Mouse (Mus musculus) liver, embryonic 13.5 days (tissue): ENCODE data around the gene Prkcb. TPM values are rescaled to one million over a fixed set of nuclear protein-coding genes. Genes with fewer than 3 reads are reported as not detected.

Experiments used
- ATAC-seq: fragments of 200-750 bp; cut with Nextera tagmentation; 2 replicates; pipeline ENCODE4 v1.8.0; 2017; ENCODE audit warnings: low read depth, mild to moderate bottlenecking, moderate number of reproducible peaks, moderate library complexity
- DNase-seq: peaks from one replicate; pipeline ENCODE4 v3.0.0; 2022
- H3K27ac ChIP-seq: fragments of 300-500 bp; sonication (generic); 2 replicates; pipeline ENCODE4 v1.5.1; 2015; ENCODE audit warnings: moderate library complexity, mild to moderate bottlenecking, inconsistent platforms
- H3K27me3 ChIP-seq: fragments of 300-500 bp; sonication (generic); 2 replicates; pipeline ENCODE4 v1.6.1; 2015; ENCODE audit warnings: mild to moderate bottlenecking, inconsistent platforms
- H3K36me3 ChIP-seq: fragments of 300-500 bp; sonication (generic); 2 replicates; pipeline ENCODE4 v1.6.1; 2015; ENCODE audit warnings: mild to moderate bottlenecking, inconsistent platforms
- H3K4me1 ChIP-seq: fragments of 300-500 bp; sonication (generic); replicated peaks from 2 replicates; pipeline ENCODE4 v1.6.1; 2015; ENCODE audit warnings: inconsistent platforms
- H3K4me2 ChIP-seq: fragments of 300-500 bp; sonication (generic); 2 replicates; pipeline ENCODE4 v1.6.1; 2015; ENCODE audit warnings: inconsistent platforms, mild to moderate bottlenecking, moderate library complexity
- H3K4me3 ChIP-seq: fragments of 300-500 bp; sonication (generic); replicated peaks from 2 replicates; pipeline ENCODE4 v1.5.1; 2015; ENCODE audit warnings: mild to moderate bottlenecking, inconsistent platforms
- H3K9ac ChIP-seq: fragments of 300-500 bp; sonication (generic); 2 replicates; pipeline ENCODE4 v1.6.1; 2015; ENCODE audit warnings: mild to moderate bottlenecking, inconsistent platforms
- H3K9me3 ChIP-seq: fragments of 300-500 bp; sonication (generic); replicated peaks from 2 replicates; pipeline ENCODE4 v1.6.1; 2016; ENCODE audit warnings: inconsistent platforms
- WGBS: fragments of 180-500 bp; shearing (Covaris S2); methylation state at CpG from one replicate; pipeline ENCODE4 v1.1.7; 2015; ENCODE audit not compliant: insufficient replicate concordance; 5-methylcytosine and 5-hydroxymethylcytosine counted together
- polyA plus RNA-seq: library from polyadenylated mRNA; unstranded; fragments of >200 nt; fragmentation: Nextera tagmentation; extraction: Ambion mirVana; gene quantifications from 2 replicates; pipeline ENCODE4 v1.2.1, GENCODE M21; 2015

The Prkcb gene
- polyA plus RNA-seq, 1 experiment from 2014 or later = 2.3 TPM

DNA sequence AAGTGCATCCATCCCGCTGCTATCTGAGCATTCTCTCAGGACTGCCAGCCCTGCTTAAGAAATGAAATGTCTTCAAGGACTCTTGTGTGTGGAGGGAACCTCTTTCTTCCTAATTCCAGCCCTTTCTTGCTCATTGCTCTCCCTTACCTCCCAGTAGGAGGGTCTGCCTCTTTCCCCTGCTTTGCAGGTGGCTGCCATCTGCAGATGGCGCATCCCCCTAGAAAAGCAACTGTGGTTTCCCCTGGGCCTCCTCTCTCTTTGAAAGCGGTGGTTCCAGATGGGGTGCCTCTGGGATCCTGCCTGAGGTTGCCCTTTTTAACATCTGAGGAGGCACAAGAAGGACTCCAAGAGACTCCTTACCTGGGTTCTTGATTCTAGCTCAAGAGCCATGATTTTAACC, 2.2 kb downstream of the Prkcb start:
- ATAC-seq (no peak), DNase-seq (no peak)
- Histone ChIP-seq H3K27ac (no peak overlapping the region), H3K9ac (no peak overlapping the region), H3K36me3 (no peaks in the 10 kb centered on the region), H3K4me2 (no peak overlapping the region), H3K27me3 (peaks cover 50% of the 10 kb centered on the region), H3K9me3 (no peaks in the 10 kb centered on the region), H3K4me3 (0 out of 2 replicates have a peak overlapping the region, but pooled peaks have one; percentile 58), H3K4me1 (peaks cover 15% of the 10 kb centered on the region)
- WGBS = 39% methylated on average over 3 of the region's 3 CpGs

DNA sequence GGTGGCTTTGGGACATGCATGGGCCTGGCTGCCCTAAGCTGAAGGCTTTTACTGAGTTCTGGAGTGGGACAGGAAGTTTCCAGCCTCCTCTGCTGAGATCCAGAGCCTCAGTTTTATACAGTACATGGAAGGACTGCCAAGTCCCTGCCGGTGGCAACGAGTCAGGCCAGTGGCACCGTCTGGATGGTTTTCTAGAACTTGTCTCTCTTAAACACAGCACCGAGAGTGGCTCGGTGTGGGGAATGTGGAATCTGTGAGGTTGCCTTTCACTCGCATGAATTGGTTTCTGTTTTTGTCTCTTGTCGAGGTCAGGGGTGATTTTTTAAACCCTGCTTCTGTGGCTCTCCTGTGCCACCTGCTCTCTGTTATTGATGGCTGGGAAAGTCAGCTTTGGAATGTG, 3.6 kb downstream of the Prkcb start:
- Histone ChIP-seq H3K4me1 (peaks cover 15% of the 10 kb centered on the region), H3K27me3 (peaks cover 48% of the 10 kb centered on the region), H3K4me3 (no peak overlapping the region), H3K27ac (no peak overlapping the region), H3K4me2 (no peak overlapping the region), H3K36me3 (no peaks in the 10 kb centered on the region), H3K9me3 (no peaks in the 10 kb centered on the region), H3K9ac (no peak overlapping the region)
- 54% methylated on average over 7 of the region's 7 CpGs for WGBS
- no peak for ATAC-seq
- no peak for DNase-seq

GRCm38 (mm10) chr7:122294111-122294510, 5.6 kb downstream of the Prkcb start:
- DNase-seq (no peak), ATAC-seq (no peak)
- Histone ChIP-seq H3K36me3 (no peaks in the 10 kb centered on the region), H3K9me3 (no peaks in the 10 kb centered on the region), H3K4me3 (no peak overlapping the region), H3K4me1 (peaks cover 9% of the 10 kb centered on the region), H3K9ac (no peak overlapping the region), H3K27ac (no peak overlapping the region), H3K4me2 (no peak overlapping the region), H3K27me3 (peaks cover 28% of the 10 kb centered on the region)
- 55% methylated on average over 7 of the region's 7 CpGs for WGBS

DNA sequence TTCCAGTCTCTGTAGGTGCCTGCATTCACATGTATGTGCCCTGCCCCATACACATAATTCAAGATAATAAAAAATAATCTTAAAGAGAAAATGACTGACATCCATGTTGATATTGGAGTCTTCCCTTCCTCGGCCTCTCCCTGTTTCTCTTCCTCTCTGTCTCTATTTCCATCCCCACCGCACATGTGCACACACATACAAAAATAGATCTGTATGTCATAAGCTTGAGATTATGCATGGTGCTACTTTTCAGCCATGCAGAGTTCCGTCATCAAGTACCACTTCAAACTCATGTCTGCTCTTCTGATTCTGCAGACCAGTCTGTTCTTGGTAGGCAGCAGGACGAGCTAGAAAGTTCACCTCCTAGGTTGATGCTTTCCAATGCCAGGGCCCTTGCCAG, 6.8 kb downstream of the Prkcb start:
- no peaks in the 10 kb centered on the region for H3K36me3 ChIP-seq
- no peak overlapping the region for H3K27ac ChIP-seq
- DNase-seq (no peak), ATAC-seq (no peak)
- peaks cover 16% of the 10 kb centered on the region for H3K27me3 ChIP-seq
- no peaks in the 10 kb centered on the region for H3K9me3 ChIP-seq
- WGBS = 59% methylated on average over 4 of the region's 4 CpGs
- no peak overlapping the region for H3K4me2 ChIP-seq
- H3K4me1 ChIP-seq = no peaks in the 10 kb centered on the region
- H3K4me3 ChIP-seq = no peak overlapping the region
- H3K9ac ChIP-seq = no peak overlapping the region

DNA sequence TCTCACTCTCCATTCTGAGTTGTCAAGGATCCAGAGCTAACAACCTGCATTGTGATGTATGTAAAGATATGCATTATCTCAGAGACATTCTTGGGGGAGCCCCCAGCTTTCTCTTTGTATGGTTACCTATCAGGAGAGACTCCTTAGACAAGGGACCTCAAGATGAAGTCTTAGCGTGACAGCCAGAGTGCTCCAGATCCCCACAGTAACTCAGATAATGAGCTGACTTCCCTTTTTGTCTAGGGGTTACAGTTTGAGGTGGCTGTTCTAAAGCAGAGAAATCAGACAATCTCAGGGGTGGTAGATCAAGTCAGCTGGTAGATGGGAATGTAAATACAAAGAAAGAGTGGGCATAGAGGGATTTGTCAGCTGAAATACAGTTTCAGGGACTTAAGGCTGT, 7.8 kb downstream of the Prkcb start:
- DNase-seq (no peak), ATAC-seq (no peak)

GRCm38 (mm10) chr7:122296805-122297204, 8.3 kb downstream of the Prkcb start:
- Histone ChIP-seq H3K9ac (no peak overlapping the region), H3K9me3 (no peaks in the 10 kb centered on the region), H3K4me2 (no peak overlapping the region), H3K4me1 (no peaks in the 10 kb centered on the region), H3K36me3 (no peaks in the 10 kb centered on the region), H3K27ac (no peak overlapping the region), H3K4me3 (no peak overlapping the region), H3K27me3 (peaks cover 4% of the 10 kb centered on the region; the same call in 1 of the 2 replicates)
- ATAC-seq (no peak), DNase-seq (no peak)
- 63% methylated on average over 3 of the region's 3 CpGs for WGBS

More for the DNA sequence above, 7.8 kb downstream of the Prkcb start:
- Histone ChIP-seq H3K9ac (no peak overlapping the region), H3K4me1 (no peaks in the 10 kb centered on the region), H3K36me3 (no peaks in the 10 kb centered on the region), H3K27me3 (peaks cover 8% of the 10 kb centered on the region; the same call in 1 of the 2 replicates), H3K4me2 (no peak overlapping the region), H3K9me3 (no peaks in the 10 kb centered on the region), H3K4me3 (no peak overlapping the region), H3K27ac (no peak overlapping the region)
- 16% methylated on average over 1 of the region's 1 CpGs for WGBS

DNA sequence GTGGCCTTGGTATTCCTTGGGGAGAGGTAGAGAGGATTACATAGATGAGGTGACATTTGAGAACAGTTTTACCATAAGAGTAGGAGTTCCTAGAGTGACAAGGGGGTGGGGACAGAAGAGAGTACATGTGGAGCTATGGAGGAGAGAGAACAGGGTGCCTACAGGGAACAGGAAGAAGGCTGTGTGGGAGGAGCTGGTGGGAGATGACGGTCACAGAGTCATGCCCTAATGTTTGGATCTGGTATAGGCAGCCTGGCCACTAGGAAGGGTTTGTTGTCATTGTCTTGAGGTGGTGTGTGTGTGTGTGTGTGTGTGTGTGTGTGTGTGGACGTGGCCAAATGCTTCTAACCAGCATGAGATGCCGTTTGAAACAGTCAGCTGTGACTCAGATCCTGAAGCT, 9.1 kb downstream of the Prkcb start:
- Histone ChIP-seq H3K36me3 (no peaks in the 10 kb centered on the region), H3K27me3 (no peaks in the 10 kb centered on the region), H3K4me3 (no peak overlapping the region), H3K4me2 (no peak overlapping the region), H3K4me1 (no peaks in the 10 kb centered on the region), H3K9ac (no peak overlapping the region), H3K27ac (no peak overlapping the region), H3K9me3 (no peaks in the 10 kb centered on the region)
- 25% methylated on average over 3 of the region's 3 CpGs for WGBS
- no peak for DNase-seq
- no peak for ATAC-seq

- Histone ChIP-seq H3K4me1 (no peaks in the 10 kb centered on the region), H3K36me3 (no peaks in the 10 kb centered on the region), H3K4me2 (no peak overlapping the region), H3K9me3 (no peaks in the 10 kb centered on the region), H3K9ac (no peak overlapping the region), H3K27ac (no peak overlapping the region), H3K27me3 (no peaks in the 10 kb centered on the region), H3K4me3 (no peak overlapping the region)
- 82% methylated on average over 2 of the region's 2 CpGs for WGBS
- no peak for ATAC-seq
- DNase-seq = no peak
These were observed 10.2 kb downstream of the Prkcb start for GRCm38 (mm10) chr7:122298715-122299114.

GRCm38 (mm10) chr7:122300538-122300937, 12.0 kb downstream of the Prkcb start:
- 56% methylated on average over 4 of the region's 4 CpGs for WGBS
- no peak overlapping the region for H3K9ac ChIP-seq
- H3K4me1 ChIP-seq = no peaks in the 10 kb centered on the region
- no peaks in the 10 kb centered on the region for H3K36me3 ChIP-seq
- H3K9me3 ChIP-seq = no peaks in the 10 kb centered on the region
- no peaks in the 10 kb centered on the region for H3K27me3 ChIP-seq
- no peak for ATAC-seq
- H3K4me2 ChIP-seq = no peak overlapping the region
- no peak overlapping the region for H3K27ac ChIP-seq
- DNase-seq = no peak
- no peak overlapping the region for H3K4me3 ChIP-seq

DNA sequence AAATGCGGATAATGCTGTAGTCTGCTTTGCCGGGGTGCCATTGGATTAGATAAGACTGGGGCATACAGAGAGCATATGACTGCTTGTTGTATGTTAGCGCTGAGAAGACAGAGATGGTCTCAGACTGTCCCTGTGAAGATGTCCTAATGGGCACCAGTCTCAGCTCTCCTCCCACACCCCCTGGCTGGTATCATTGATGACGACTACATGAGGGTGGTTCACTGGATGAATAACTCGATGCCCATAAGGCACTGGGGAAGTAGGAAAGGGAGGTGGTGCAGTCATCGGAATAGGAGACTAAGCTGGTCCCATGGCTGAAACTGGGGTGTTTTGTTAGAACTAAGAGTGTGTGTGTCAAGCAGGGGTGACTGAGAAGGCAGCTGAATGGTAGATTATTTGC, 14.0 kb downstream of the Prkcb start:
- H3K4me1 ChIP-seq = no peaks in the 10 kb centered on the region
- DNase-seq (no peak), ATAC-seq (no peak)
- H3K4me3 ChIP-seq = no peak overlapping the region
- H3K27ac ChIP-seq = no peak overlapping the region
- no peaks in the 10 kb centered on the region for H3K27me3 ChIP-seq
- no peaks in the 10 kb centered on the region for H3K36me3 ChIP-seq
- no peak overlapping the region for H3K9ac ChIP-seq
- no peaks in the 10 kb centered on the region for H3K9me3 ChIP-seq
- H3K4me2 ChIP-seq = no peak overlapping the region
- WGBS = 75% methylated on average over 6 of the region's 6 CpGs

- H3K36me3 ChIP-seq = no peaks in the 10 kb centered on the region
- 49% methylated on average over 3 of the region's 3 CpGs for WGBS
- no peak overlapping the region for H3K27ac ChIP-seq
- DNase-seq = no peak
- no peaks in the 10 kb centered on the region for H3K27me3 ChIP-seq
- H3K4me1 ChIP-seq = no peaks in the 10 kb centered on the region
- ATAC-seq = no peak
- H3K9ac ChIP-seq = no peak overlapping the region
- H3K9me3 ChIP-seq = no peaks in the 10 kb centered on the region
- H3K4me3 ChIP-seq = no peak overlapping the region
- no peak overlapping the region for H3K4me2 ChIP-seq
These were observed 15.4 kb downstream of the Prkcb start for GRCm38 (mm10) chr7:122303988-122304387.

GRCm38 (mm10) chr7:122304521-122304920, 16.0 kb downstream of the Prkcb start:
- no peak overlapping the region for H3K27ac ChIP-seq
- H3K27me3 ChIP-seq = no peaks in the 10 kb centered on the region
- H3K36me3 ChIP-seq = no peaks in the 10 kb centered on the region
- ATAC-seq = no peak
- no peak overlapping the region for H3K9ac ChIP-seq
- H3K4me1 ChIP-seq = no peaks in the 10 kb centered on the region
- DNase-seq = no peak
- WGBS = 58% methylated on average over 2 of the region's 2 CpGs
- no peak overlapping the region for H3K4me2 ChIP-seq
- no peak overlapping the region for H3K4me3 ChIP-seq
- no peaks in the 10 kb centered on the region for H3K9me3 ChIP-seq
